Mouse (Mus musculus) thymus, adult 2 months (tissue): ENCODE data around the gene Inpp5a.

Source experiments
- CTCF ChIP-seq: fragments of 200-500 bp; IDR thresholded peaks from 2 replicates; pipeline ENCODE4 v1.5.1; 2012; ENCODE audit warnings: mild to moderate bottlenecking, control low read depth, low read length, moderate library complexity, borderline replicate concordance; ENCODE audit not compliant: control insufficient read depth, poor library complexity, insufficient read depth; ENCODE audit errors: extremely low read depth
- POLR2A ChIP-seq: fragments of 200-500 bp; IDR thresholded peaks from 2 replicates; pipeline ENCODE4 v1.6.1; 2012; ENCODE audit warnings: mild to moderate bottlenecking, low read length, control low read depth, moderate library complexity; ENCODE audit not compliant: control insufficient read depth, poor library complexity, insufficient read depth; ENCODE audit errors: extremely low read depth

DNA sequence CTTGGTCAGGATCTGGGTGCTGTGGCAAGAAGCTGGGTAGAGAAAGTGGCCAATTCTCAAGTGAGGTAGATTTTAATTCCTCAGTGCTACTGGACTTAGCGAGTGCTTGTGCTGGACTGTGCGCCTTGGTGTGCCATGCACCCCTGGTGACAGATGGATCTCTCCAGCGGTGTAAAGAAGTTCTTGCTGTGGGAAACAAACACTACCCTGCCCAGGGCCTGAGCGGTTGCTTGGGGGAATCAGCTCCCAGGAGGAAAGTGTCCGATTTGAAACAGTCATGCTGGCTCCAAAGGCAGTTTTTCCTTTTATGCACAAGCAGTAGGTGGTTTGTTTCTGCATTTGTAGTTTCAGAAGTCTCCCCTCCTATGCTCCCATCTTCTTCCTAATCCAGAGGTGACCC, 2.8 kb downstream of the Inpp5a start:
- no peak for TF ChIP-seq CTCF
- no peak for TF ChIP-seq POLR2A
